Mouse (Mus musculus) layer of hippocampus, adult 9-10 months (tissue): ENCODE data around the gene Rita1.
A peak's percentile ranks its signal among the peaks of the same experiment; 100 is the strongest.

Source experiments
- DNase-seq: peaks from one replicate; pipeline ENCODE4 v3.0.0; 2022; ENCODE audit warnings: low spot score

Gene Rita1

GRCm38 (mm10) chr5:120612442-120612821 lies at the start of gene Rita1, which contains the start of gene Ddx54:
Gene Rita1 (minus strand): TSS chr5:120612589.
Gene Ddx54 (plus strand): TSS chr5:120612739.
- DNase-seq = peak; percentile 99

GRCm38 (mm10) chr5:120660816-120661215 lies 48.4 kb upstream of the Rita1 start:
- no peak for DNase-seq

GRCm38 (mm10) chr5:120656281-120656751 lies 43.9 kb upstream of the Rita1 start:
- no peak for DNase-seq

GRCm38 (mm10) chr5:120653873-120654272 lies 41.5 kb upstream of the Rita1 start:
- no peak for DNase-seq

- DNase-seq = no peak
Observed at GRCm38 (mm10) chr5:120652915-120653701, 40.7 kb upstream of the Rita1 start.

GRCm38 (mm10) chr5:120651230-120651629 lies 38.8 kb upstream of the Rita1 start:
- no peak for DNase-seq

- DNase-seq = no peak
Observed at GRCm38 (mm10) chr5:120649938-120650337, 37.5 kb upstream of the Rita1 start.

- DNase-seq = no peak
Observed at GRCm38 (mm10) chr5:120649374-120649933, 37.1 kb upstream of the Rita1 start.

- DNase-seq = no peak
Observed at GRCm38 (mm10) chr5:120648569-120649373, 36.4 kb upstream of the Rita1 start, which contains the start of gene Rasal1. Gene Rasal1 (plus strand): TSS chr5:120648812.

GRCm38 (mm10) chr5:120647814-120648491 lies 35.6 kb upstream of the Rita1 start:
- DNase-seq = no peak

GRCm38 (mm10) chr5:120647361-120647760 lies 35.0 kb upstream of the Rita1 start:
- no peak for DNase-seq

GRCm38 (mm10) chr5:120645851-120646250 lies 33.5 kb upstream of the Rita1 start:
- DNase-seq = no peak

GRCm38 (mm10) chr5:120644227-120644626 lies 31.8 kb upstream of the Rita1 start:
- no peak for DNase-seq

- no peak for DNase-seq
Observed at GRCm38 (mm10) chr5:120643365-120644085, 31.1 kb upstream of the Rita1 start.

GRCm38 (mm10) chr5:120640094-120640493 lies 27.7 kb upstream of the Rita1 start:
- no peak for DNase-seq

- DNase-seq = no peak
Observed at GRCm38 (mm10) chr5:120635633-120636032, 23.2 kb upstream of the Rita1 start.

GRCm38 (mm10) chr5:120634860-120635259 lies 22.5 kb upstream of the Rita1 start:
- DNase-seq = no peak

- no peak for DNase-seq
Observed at GRCm38 (mm10) chr5:120634131-120634530, 21.7 kb upstream of the Rita1 start, which contains the start of gene Cfap73. Gene Cfap73 (minus strand): TSS chr5:120634235.

GRCm38 (mm10) chr5:120631892-120632291 lies 19.5 kb upstream of the Rita1 start:
- DNase-seq = no peak

GRCm38 (mm10) chr5:120631128-120631527 lies 18.7 kb upstream of the Rita1 start:
- no peak for DNase-seq

- DNase-seq = no peak
Observed at GRCm38 (mm10) chr5:120628624-120629023, 16.2 kb upstream of the Rita1 start.
